Mouse (Mus musculus) ovary, adult 18-20 months (tissue): ENCODE results near the gene Atg2a.
"Not testable (repeated sequence)": the region's sequence is repeated elsewhere in the genome, so short reads cannot be mapped to it uniquely, and the experiment has no call there.

Experiments
- DNase-seq: peaks from one replicate; pipeline ENCODE4 v3.0.0; 2022; ENCODE audit warnings: low spot score, mixed read lengths

Atg2a gene

GRCm38 (mm10) chr19:6296551-6297210, 55.2 kb downstream of the Atg2a start:
- no peak for DNase-seq

GRCm38 (mm10) chr19:6297641-6298040, 56.2 kb downstream of the Atg2a start:
- peak; percentile 71 for DNase-seq

DNA sequence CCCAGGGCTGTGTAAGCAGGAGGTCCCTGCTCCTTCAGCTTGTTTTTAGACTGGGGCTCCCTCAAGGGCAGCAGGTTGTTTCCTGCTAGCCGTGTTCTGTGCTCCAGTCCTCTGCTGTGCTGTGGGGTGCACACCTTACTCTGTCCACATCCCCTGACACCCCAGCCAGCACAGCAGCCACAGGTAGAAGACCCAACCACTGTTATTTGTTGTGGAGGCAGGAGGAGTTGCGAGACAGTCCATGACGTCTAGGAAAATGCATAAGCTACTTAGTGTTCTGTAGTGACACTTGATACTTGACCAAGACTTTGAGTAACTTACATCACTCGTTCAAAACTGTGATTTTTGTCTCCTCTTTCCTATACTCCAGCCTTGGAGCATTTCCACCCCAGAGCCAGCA, 57.5 kb downstream of the Atg2a start:
- no peak for DNase-seq

- DNase-seq = no peak
Measured at GRCm38 (mm10) chr19:6299450-6300267, 58.2 kb downstream of the Atg2a start.

- DNase-seq = no peak
Measured at GRCm38 (mm10) chr19:6300402-6300841, 59.0 kb downstream of the Atg2a start.

GRCm38 (mm10) chr19:6302114-6302513, 60.6 kb downstream of the Atg2a start:
- DNase-seq = no peak

DNA sequence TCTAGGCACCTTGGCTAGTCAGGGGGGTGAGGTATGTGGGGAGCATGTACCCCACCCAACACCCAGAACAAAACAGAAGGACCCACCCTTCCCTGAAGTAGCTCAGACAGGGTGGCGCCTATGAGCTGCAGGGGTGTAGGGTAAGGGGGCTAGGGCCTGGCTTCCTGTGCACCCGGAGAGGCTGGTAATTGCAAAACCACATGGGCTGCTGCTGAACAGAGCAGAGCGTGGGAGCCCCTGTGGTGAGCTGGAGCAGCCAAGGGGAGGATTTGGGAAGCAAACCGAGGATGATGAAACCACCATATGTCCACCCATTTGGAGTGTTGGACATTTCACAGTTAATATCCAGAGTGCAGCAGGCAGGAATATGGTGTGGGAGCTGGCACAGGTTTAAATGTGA, 61.1 kb downstream of the Atg2a start:
- no peak for DNase-seq

- DNase-seq = no peak
Measured at GRCm38 (mm10) chr19:6303831-6304230, 62.4 kb downstream of the Atg2a start.

- DNase-seq = peak; percentile 75
Measured at GRCm38 (mm10) chr19:6304787-6305516, 63.5 kb downstream of the Atg2a start.

DNA sequence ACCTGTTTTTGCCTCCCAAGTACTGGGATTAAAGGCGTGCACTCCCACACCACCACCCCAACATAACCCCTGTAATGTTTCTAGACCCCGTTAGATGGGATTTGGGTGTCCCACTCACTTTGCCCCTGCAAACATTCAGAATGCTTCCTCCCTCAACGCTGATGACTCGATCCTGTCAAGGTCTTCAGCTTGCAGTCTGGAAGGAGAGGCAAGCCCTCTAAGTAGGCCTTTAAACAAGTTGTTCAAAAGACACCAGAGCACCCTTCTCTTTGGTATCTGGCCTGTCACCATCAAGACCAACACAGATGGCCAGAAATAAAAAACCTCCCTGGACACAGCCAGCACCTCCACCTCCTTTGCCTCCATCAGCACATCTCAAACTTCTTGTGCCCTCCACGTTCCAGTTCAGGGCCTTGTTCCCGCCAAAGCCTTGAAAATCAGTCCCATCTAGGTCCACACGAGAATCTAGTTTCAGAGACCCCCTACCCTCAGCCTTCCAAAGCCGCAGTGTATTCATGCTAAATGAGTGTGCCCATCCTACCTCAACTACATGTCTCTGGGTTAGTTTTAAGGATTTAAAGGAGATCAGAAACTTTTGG, 64.1 kb downstream of the Atg2a start:
- no peak for DNase-seq

DNA sequence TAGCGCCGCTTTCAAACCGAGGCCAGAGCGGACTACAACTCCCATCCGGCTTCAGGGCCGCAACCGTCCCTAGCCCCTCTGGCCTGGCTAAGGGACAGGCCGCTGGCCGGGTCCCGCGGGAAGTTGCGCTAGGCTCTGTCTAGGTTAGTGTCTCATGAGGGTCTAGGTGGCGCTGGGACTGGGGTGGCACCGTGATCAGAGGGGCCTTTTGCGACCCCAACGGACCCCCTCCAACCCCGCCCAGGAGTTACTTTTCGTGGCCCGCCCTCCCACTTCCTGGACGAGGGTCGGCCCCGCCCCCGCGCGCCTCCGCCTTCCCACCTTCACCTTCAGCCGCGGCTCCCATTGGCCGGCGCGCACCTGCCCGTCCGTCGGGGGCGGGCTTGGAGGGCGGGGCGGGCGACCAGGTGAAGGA, 64.7 kb downstream of the Atg2a start, which contains the start of gene Cdc42bpg:
Cdc42bpg (plus strand) TSS at position 320 of the 415 bp plus-strand sequence.
- peak; percentile 80 for DNase-seq

DNA sequence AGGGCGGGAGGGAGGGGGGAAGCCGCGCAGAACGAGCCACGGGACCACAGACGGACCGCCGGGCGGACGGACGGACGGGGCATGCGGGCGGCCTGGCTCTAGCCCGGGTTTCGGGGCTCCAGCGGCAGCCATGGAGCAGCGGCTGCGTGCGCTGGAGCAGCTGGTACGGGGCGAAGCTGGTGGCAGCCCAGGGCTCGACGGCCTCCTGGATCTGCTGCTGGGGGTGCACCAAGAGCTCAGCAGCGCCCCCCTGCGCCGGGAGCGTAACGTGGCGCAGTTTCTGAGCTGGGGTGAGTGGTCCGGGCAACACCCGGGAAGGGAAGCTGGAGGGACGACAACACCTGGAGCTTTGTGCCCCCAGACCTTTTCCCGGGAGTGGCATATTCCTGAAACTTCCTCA, 65.1 kb downstream of the Atg2a start:
- DNase-seq = peak; percentile 53

- DNase-seq = no peak
Measured at GRCm38 (mm10) chr19:6307733-6308531, 66.5 kb downstream of the Atg2a start.

GRCm38 (mm10) chr19:6310181-6310580, 68.7 kb downstream of the Atg2a start:
- DNase-seq = no peak

DNA sequence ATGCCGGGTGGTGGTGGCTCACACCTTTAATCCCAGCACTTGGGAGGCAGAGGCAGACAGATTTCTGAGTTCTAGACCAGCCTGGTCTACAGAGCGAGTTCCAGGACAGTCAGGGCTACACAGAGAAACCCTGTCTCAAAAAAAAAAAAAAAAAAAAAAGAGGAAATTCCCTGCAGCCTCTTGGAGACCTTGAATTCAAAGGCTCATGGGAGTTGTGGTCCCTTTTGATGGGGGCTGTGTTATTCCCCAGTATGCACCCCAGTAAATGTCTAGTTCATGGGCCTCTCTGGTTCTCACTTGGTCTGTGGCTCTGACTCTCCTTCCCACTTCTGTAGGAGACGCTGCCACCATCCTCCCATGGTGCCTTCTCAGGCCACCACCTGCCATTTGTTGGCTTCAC, 70.3 kb downstream of the Atg2a start:
- DNase-seq = not testable (repeated sequence)
